Mouse (Mus musculus) T-helper 2 cell (primary cell): Measurements from ENCODE around the gene Rbfox3.

ENCODE experiments used
- in situ Hi-C: fragments of 300-600 bp; cut with MboI, MseI; formaldehyde crosslinking; loops from one replicate; pipeline ENCODE4 v1.15.1; 2025; ENCODE audit warnings: high pct_unique_total_duplicates

The Rbfox3 gene

DNA sequence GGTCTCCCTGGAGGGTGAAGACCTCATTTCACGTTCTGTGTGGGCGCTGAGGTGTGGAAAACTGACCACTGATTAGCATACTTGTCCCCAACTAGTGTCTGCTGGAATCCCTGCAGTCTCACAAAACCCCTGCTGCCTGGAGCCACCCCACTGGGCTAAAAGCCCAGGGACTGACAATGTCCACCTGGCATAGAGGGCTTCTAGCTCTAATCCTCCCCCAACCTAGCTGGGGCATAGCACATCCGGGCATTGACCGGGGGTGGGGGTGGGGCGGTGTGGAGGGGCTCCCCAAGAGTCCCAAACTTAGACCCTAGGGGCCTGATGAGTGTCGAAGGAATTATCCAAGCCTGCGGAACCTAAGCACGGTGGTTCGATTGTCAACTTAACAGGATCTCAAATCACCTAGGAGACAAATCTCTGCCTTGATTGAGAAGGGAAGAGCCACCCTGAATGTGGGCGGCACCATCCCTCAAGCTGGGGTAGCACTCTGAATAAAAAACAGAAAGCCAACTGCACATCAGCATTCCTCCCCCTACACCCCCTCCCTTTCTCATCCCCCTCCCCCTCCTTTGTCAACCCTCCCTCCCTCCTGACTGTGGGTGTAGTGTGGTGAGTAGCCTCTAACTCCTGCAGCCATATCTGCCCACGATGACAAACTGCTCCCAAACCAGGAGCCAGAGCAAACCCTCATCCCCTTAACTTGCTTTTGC, 29.5 kb downstream of the Rbfox3 start:
- in situ Hi-C loops: no loop called here

- in situ Hi-C loops: no loop called here
Measured at GRCm38 (mm10) chr11:118879466-118880150, 31.8 kb downstream of the Rbfox3 start.

DNA sequence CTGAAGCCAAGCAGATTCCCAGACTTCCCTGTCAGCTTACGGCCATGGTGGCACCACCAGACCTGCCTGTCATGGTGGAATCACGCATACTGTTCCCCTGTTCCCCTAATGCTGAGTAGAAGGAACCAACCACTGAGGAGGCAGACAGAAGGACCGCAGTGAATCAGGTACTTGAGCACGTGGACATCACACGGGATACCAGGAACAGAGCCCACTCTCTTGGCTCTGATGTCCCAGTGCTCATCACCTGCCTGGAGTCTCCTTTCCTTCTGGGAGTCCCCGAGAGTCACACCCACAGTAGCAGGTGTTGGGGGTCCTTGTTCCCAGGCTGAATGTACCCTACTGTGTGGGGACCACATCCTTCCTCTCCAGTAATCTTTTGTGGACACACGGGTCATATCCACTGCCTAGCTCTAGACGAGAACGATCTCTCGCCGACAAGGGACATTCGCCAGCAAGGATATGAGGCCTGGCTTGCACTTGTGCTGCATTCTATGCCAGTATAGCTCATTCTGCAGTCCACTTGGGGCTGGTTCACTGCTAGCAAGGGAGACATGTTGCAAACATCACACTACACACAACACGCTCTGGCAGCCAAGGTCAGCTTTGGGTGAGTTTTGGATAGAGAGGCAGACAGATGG, 32.7 kb downstream of the Rbfox3 start:
- in situ Hi-C loops: no loop called here

GRCm38 (mm10) chr11:118875243-118875897, 36.0 kb downstream of the Rbfox3 start:
- in situ Hi-C loops: no loop called here

DNA sequence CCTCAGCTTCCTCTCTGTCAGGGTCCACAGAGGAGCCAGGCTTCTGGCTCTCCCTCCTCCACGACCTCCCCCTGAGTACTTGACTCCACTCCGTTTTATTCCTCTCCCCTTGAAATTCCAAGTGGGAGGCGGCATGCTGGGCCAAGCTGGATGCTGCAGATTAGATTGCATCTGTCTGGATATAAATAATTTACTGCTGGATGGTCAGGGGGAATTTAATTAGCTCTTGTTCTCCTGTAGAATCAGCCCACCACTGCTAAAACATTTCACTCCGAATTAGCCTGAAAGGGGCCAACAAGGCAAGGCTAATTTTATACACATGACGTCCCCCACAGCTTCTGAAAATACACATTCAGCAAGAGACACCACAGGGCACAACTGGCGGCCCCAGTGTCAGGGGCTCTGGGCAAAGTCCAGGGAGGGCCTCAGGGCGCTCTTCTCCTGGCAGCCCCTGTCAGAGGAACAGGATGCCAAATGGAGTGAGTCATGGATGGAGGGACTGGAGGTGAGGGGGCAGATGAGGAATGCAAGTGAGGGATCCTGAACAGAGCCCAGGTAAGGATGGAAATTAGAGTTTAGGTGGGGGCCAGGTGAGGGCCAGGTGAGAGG, 36.8 kb downstream of the Rbfox3 start:
- in situ Hi-C loops: no loop called here

- in situ Hi-C loops: no loop called here
Measured at GRCm38 (mm10) chr11:118874022-118874421, 37.4 kb downstream of the Rbfox3 start.

- in situ Hi-C loops: no loop called here
Measured at GRCm38 (mm10) chr11:118871527-118871926, 39.9 kb downstream of the Rbfox3 start.

DNA sequence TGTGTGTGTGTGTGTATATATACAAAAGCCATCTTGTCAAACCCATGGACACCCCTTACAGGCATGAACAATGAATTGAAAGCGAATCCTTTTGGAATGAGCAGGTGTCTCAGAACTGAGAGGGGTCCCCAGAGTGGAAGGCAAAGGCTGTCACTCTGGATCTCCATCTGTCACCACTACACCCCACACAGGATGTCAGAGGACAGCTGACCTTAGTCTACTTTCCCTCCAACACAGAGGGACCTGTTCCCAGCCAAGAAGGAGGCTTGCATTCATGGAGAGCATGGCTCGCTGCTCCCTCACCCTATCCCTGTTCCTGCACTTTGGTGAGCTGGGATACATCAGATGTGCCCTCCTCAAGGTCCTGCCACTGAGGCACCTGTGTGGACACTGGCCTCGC, 48.0 kb downstream of the Rbfox3 start:
- in situ Hi-C loops: no loop called here

DNA sequence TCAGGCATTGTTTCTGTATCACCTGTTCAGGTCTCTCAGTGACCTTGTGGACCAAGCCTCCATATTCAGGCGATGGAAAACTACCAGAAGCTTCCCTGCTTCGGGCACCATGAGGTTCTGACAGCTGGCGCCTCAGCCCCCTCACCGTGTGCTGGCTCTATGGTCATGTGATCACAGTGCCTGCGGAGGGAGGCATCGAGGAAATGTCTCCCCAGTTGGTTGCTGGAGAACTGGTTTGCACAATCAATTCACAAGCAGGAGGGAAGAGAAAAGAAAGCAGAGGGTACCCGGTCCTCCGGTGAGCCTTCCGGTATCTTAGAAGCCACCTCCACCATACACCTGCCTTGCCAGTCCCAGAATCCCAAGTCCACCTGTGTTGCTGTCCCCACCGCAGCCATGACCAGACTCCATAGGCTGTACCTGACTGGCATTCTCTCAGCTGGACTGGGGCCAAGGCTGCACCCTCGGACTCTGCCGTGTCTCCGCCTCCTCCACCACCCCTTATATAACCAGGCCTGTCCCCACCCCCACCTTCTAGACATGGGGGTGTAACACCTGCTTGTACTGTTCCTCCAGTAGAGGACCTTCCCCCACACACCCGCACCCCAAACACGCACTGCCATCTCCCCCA, 49.5 kb downstream of the Rbfox3 start:
- in situ Hi-C loops: no loop called here

DNA sequence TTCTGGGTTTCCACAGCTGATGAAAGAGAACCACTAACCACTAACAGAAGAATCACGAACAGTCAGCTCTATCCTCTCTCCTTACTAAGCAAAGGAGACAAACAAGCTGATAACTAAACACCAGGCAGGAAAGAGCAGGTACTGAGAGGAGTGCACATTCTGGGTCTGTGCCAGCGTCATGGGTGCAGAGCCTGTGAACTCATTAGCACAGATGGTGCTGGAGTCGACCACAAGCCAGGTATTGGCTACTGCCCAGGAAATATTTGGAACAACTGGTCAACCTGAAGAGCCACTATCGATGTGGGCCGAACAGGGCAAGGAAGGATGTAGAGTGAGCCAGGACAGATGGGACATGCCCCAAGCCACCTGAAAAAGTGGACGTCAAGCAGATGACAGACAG, 50.2 kb downstream of the Rbfox3 start:
- in situ Hi-C loops: no loop called here

GRCm38 (mm10) chr11:118860812-118861211, 50.6 kb downstream of the Rbfox3 start:
- in situ Hi-C loops: no loop called here

DNA sequence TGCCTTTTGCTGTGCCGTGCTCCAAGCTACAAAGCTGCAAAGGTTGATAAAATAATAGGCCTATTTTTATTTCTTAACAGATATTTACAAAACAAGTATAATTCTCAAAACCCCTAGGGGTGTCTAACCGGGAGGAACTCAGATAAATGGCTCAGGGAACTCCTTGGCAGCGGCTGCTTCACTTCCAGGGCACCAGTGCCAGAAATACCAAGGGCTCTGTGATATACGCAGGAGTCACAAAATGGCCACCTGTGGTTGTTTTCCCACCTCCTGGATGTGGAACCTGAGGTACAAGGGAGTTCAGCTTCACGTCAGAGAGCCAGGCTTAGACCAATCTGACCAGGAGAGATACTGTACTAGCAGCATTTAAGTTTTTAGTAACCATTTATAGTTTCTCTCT, 51.6 kb downstream of the Rbfox3 start:
- in situ Hi-C loops: no loop called here

DNA sequence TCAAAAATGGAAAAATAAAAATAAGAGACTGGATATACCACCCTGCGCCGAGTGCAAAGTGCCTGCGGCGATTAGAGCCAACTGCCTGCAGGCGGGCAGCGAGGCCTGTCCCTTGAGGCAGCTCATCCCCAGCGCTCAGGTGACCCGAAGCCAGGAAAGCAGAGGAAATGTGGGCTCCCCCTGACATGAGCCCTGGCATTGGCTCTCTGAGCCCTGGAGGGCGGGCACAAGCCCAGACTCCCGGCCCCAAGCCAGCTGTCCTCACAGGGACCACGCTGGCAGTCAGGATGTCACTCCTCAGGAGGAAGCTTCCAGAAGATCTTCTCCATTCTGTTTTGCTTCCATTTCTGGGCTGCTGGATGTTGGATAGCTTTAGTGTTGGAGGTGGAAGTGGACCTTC, 53.1 kb downstream of the Rbfox3 start:
- in situ Hi-C loops: no loop called here

DNA sequence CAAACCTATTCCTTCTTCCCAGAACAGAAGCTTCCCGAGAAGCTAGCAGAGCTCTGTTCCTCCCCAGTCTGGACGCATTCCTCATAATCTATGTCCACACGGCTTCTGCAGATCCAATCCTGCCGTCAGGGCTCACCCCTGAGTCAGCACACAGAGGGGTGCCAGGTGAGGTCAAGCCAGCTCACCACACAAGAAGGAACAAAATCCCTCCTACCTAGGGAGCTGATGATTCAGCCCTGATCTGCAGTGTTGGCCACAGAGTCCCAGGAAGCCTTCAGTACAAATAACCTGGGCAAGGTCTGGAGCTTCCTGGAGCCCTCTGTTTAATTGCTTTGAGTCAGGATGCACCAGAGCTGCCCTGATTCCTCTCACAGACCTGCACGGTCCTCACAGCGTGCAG, 60.0 kb downstream of the Rbfox3 start:
- in situ Hi-C loops: no loop called here

DNA sequence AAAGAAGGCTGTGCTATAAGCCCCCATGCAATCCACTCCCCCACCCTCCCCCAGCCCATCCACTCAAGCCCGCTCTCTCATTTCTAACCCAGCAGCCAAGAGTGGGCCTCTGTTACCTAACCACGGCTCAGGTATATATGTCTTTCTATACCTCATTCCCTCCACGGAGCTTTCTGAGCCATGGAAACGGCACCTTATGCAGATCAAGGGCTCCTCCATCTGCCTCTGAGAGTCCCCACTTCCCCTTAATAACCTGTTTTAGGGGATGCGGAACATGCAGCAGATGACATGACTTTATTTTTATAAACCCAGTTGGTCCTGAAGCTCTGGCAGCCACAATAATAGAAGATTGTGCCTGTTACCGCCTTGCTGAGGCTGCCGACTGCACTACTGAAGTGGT, 63.4 kb downstream of the Rbfox3 start:
- in situ Hi-C loops: no loop called here

DNA sequence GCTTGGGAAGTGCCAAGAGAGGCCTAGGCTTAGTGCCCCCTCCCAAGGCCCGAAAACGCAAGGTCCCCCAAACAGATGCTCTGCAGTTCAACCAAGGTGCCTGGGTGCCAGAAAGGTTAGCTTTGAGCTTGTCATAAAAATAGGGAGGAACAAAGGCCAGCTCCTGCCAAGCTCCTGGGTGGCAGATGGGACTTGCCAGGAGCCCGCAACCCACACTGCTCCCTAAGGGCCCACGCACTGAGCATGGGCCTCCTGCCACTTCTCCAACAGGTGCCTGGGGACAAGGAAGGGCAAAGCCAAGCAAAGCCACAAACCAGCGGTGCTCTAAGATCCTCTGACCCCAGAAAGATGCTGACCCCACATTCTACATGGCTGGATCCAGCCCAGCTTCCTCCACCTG, 70.4 kb downstream of the Rbfox3 start:
- in situ Hi-C loops: no loop called here

DNA sequence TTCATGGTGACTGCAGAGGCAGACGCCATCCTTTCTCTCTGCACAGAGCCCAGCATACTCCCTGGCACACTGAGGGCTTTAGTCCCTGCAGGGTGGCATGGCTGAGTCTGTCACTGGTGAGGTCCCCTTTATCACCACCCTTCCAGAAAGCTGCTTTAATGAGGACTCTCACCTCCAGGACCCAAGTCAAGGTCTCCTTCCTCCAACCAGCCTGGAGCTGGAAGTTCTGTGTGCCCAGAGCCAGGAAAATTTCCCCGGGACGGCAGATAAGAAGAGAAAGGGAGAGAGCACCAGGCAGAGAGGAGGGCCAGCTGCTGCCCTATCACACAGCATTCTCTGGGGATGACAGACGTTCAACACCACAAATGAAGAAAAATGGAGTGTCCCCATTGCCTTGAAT, 73.2 kb downstream of the Rbfox3 start:
- in situ Hi-C loops: no loop called here

GRCm38 (mm10) chr11:118836889-118837288, 74.5 kb downstream of the Rbfox3 start:
- in situ Hi-C loops: no loop called here

DNA sequence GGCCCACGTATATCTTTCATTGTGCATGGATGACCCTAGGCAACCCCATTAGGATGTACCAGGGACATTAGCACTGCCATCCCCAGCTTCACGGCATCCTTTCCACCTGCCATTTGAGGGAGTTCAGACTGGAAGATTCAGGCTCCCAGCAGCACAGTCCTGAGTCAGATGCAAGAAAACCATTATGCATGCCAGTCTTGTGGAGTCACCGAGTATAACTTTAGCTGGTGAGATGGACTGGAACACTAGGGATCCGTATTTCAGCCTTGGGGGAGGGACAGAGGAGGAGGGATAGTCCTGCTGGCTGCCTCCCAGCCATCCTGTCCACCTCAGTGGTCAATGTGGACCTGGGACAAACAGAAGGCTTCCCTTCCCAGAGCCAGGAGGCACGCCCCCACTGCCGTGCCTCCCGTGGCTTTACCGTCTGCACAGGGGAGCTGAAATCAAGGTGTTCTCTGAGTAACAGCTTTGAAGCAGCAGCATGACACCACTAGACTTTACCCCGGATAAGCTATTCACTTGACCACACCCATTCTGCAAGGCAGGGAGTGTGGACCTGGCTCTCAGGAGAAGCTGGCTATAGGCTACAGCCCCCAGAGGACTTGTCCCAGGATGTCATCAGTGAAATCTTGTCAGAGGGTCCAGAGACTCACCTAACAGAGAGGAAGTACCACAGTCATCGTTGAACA, 78.5 kb downstream of the Rbfox3 start:
- in situ Hi-C loops: no loop called here

GRCm38 (mm10) chr11:118831730-118832129, 79.7 kb downstream of the Rbfox3 start:
- in situ Hi-C loops: no loop called here
